Mouse (Mus musculus) ES-E14 (cell line): ENCODE data around the gene Ppm1h. TPM values are rescaled to one million over a fixed set of nuclear protein-coding genes. Genes with fewer than 3 reads are reported as not detected.

Source experiments
- DNase-seq: peaks from one replicate; pipeline ENCODE4 v3.0.0-alpha.2; 2013; ENCODE audit warnings: low read depth, low spot score
- H3K27ac ChIP-seq: 2 replicates; pipeline ENCODE4 v1.5.1; 2012; ENCODE audit warnings: low read depth, mild to moderate bottlenecking, low read length, moderate library complexity, mixed read lengths; ENCODE audit not compliant: poor library complexity, insufficient read depth, severe bottlenecking
- H3K36me3 ChIP-seq: 2 replicates; pipeline ENCODE4 v1.6.1; 2012; ENCODE audit warnings: mild to moderate bottlenecking, low read length, moderate library complexity, mixed read lengths; ENCODE audit not compliant: control insufficient read depth, poor library complexity, insufficient read depth, severe bottlenecking
- H3K4me1 ChIP-seq, 2 experiments: fragments of 150-350 bp in 1 of 2; sonication (generic) in 1 of 2; 2 replicates each; pipeline ENCODE4 v1.6.1; 2012; ENCODE audit warnings: low read length in 2 of 2, mild to moderate bottlenecking in 1 of 2, mixed read lengths in 1 of 2; ENCODE audit not compliant: control insufficient read depth in 2 of 2, insufficient read depth in 2 of 2, poor library complexity in 1 of 2
- H3K4me3 ChIP-seq, 2 experiments: fragments of 150-350 bp in 1 of 2; sonication (generic) in 1 of 2; 2 replicates each; pipeline ENCODE4 v1.5.1; 2012; ENCODE audit warnings: low read length in 2 of 2, low read depth in 1 of 2, mild to moderate bottlenecking in 1 of 2, mixed read lengths in 1 of 2; ENCODE audit not compliant: insufficient read depth in 1 of 2, poor library complexity in 1 of 2, severe bottlenecking in 1 of 2
- H3K9ac ChIP-seq: 2 replicates; pipeline ENCODE4 v1.6.1; 2012; ENCODE audit warnings: low read depth, mild to moderate bottlenecking, low read length, mixed read lengths; ENCODE audit not compliant: poor library complexity, insufficient read depth, severe bottlenecking
- H3K9me3 ChIP-seq: fragments of 150-350 bp; sonication (generic); 2 replicates; pipeline ENCODE4 v1.6.1; 2012; ENCODE audit warnings: low read depth, mild to moderate bottlenecking, low read length; ENCODE audit not compliant: control insufficient read depth, insufficient read depth
- CHD2 ChIP-seq: IDR thresholded peaks from 2 replicates; pipeline ENCODE4 v1.6.1; 2014; ENCODE audit warnings: mild to moderate bottlenecking, low read depth, low read length, inconsistent platforms
- HCFC1 ChIP-seq: IDR thresholded peaks from 2 replicates; pipeline ENCODE4 v1.6.1; 2012; ENCODE audit warnings: low read length, inconsistent platforms, borderline replicate concordance; ENCODE audit not compliant: insufficient read depth
- MAFK ChIP-seq: IDR thresholded peaks from 2 replicates; pipeline ENCODE4 v1.6.1; 2014; ENCODE audit warnings: mild to moderate bottlenecking, low read depth, low read length, inconsistent platforms; ENCODE audit not compliant: insufficient read depth
- ZC3H11A ChIP-seq: IDR thresholded peaks from 2 replicates; pipeline ENCODE4 v1.6.1; 2012; ENCODE audit warnings: low read depth, mild to moderate bottlenecking, inconsistent platforms, low read length, borderline replicate concordance
- ZNF384 ChIP-seq: IDR thresholded peaks from 2 replicates; pipeline ENCODE4 v1.6.1; 2012; ENCODE audit warnings: low read depth, low read length, inconsistent platforms
- in situ Hi-C, 2 experiments: fragments of 600-800 bp; cut with MboI; formaldehyde crosslinking; loops; one replicate each; pipeline ENCODE4 v1.15.1; 2025; ENCODE audit warnings: low sequenced_read_pairs in 2 of 2, inconsistent platforms in 1 of 2; ENCODE audit not compliant: unreplicated experiment in 2 of 2
- total RNA-seq: library from RNA; depleted of rRNA; stranded (reverse); fragments of 300-350 nt; gene quantifications from 2 replicates; pipeline ENCODE4 v1.2.3, GENCODE M21; 2012

Ppm1h gene
- total RNA-seq, 1 experiment = 4.5 TPM

DNA sequence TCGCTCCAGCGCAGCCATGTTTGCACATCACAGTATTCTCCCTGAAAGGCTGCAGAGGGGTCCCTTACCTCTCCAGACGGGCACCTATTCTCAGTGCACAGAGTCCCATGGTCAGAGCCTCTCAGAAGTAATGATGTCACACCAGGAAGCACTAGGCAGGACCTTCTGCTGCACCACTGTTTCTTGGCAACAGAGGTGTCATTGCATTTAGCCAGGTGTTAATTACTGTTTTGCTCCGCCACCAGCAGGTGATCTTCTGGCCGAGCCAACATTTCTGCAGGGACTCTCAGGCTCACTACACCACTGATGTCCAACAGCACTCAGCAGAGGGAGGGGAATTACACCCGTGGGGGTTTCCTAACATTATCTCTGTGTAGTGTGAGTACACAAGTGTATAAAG is 143.0 kb downstream of the Ppm1h start:
- no peak for DNase-seq
- TF ChIP-seq ZNF384 (no peak), HCFC1 (no peak), CHD2 (no peak), MAFK (no peak), ZC3H11A (no peak)
- H3K9ac ChIP-seq = no peak overlapping the region
- H3K9me3 ChIP-seq = no peaks in the 10 kb centered on the region
- H3K4me1 ChIP-seq = no peaks in the 10 kb centered on the region
- H3K4me3 ChIP-seq = no peak overlapping the region
- in situ Hi-C loops = loop anchor here in 1 of 2 experiments (25.0 kb wide), 2 partner anchors 191 to 291 kb away; no protein-coding TSS in a partner anchor
- no peak overlapping the region for H3K27ac ChIP-seq
- H3K36me3 ChIP-seq = no peaks in the 10 kb centered on the region

DNA sequence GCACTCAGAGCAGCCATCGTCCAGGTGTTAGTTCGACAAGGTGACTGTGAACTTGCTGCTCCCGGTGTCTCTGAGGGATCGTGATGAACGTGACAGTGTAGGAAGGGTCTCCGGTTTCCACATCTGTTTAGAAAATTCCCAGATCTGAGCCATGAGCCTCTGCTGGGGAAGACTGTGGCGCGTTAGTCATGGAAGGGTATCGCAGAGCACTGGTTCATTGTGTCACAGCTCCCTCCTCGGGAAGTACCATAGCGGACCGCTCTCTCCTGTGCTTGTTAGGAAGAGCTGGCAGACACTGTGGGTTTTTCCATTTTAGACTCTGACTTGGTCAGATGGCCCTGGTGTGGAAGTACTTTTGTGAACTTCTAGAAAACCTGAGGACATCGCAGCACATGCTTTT is 145.1 kb downstream of the Ppm1h start:
- in situ Hi-C loops = loop anchor here in 1 of 2 experiments (25.0 kb wide), 2 partner anchors 189 to 289 kb away; no protein-coding TSS in a partner anchor
- no peak overlapping the region for H3K27ac ChIP-seq
- no peak for TF ChIP-seq HCFC1
- no peak for TF ChIP-seq ZC3H11A
- no peak for TF ChIP-seq ZNF384
- no peak for TF ChIP-seq MAFK
- TF ChIP-seq CHD2 = no peak
- no peak overlapping the region for H3K4me3 ChIP-seq
- no peaks in the 10 kb centered on the region for H3K9me3 ChIP-seq
- H3K9ac ChIP-seq = no peak overlapping the region
- no peaks in the 10 kb centered on the region for H3K4me1 ChIP-seq
- DNase-seq = no peak
- no peaks in the 10 kb centered on the region for H3K36me3 ChIP-seq

DNA sequence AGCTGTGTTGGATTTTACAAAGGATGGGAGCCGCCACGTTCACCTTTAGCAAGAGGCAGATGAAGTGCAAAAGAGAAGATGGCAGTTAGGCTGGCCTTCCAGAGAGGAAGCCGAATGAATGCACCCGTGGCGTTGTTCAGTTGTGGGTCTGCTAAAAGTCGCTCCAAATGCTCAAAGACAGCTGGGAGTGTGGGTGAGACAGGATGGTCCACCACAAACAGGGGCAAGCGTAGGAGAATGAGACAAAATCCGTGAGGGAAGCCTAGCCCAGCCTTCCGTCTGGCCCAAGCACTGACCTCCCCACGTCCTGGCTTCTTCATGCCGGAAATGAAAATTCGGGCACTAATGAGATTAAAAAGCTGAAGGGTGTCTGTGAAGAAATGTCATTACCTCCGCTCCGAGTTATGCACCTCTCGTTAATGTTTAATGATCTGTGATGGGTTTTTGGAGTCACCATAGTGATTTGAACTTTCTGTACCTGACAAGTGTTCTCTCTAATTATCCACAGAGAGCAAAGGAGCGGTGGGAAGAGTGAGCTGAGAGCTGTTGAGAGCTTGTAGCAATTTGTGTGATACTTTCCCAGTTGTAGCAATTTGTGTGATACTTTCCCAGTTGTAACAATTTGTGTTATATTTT is 148.3 kb downstream of the Ppm1h start:
- Histone ChIP-seq H3K9ac (no peak overlapping the region), H3K27ac (no peak overlapping the region), H3K4me3 (no peak overlapping the region), H3K36me3 (no peaks in the 10 kb centered on the region), H3K4me1 (no peaks in the 10 kb centered on the region), H3K9me3 (no peaks in the 10 kb centered on the region)
- DNase-seq = no peak
- in situ Hi-C loops = no loop called here
- TF ChIP-seq ZC3H11A (no peak), CHD2 (no peak), ZNF384 (no peak), HCFC1 (no peak), MAFK (no peak)

DNA sequence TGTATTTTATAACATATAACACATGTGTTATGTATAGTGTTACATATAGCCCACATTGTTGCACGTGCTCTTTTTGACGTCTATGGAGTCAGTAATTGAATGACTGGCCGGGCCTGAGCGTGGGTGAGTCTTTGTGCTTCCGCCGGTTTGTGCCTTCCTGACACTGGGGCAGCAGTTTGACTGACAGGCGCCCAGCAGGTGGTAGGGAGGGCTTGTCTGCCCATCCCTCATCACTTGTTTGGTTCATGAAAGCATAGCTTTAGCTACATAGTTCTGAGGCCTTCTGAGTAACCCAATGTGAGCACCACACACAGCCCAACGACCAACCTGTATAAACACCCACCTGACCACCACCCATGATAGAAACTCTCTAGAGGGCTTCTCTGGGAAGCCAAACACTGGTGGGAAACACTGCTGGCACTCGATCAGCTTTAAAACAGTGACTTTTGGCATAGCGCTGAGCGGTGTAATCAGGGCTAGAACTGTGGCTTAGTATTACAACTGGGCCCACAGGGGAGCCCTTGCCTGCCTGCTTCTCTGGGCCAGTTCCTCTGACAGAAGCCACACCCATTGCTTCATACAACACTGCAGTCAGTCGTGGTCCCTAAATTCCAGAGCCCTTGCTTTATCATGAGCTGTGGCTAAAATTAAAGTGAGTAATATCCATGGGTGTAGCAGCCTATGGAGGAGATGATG is 149.3 kb downstream of the Ppm1h start:
- H3K27ac ChIP-seq = no peak overlapping the region
- H3K36me3 ChIP-seq = no peaks in the 10 kb centered on the region
- in situ Hi-C loops = no loop called here
- no peak for DNase-seq
- H3K9me3 ChIP-seq = no peaks in the 10 kb centered on the region
- H3K4me3 ChIP-seq = no peak overlapping the region
- no peak overlapping the region for H3K9ac ChIP-seq
- no peak for TF ChIP-seq HCFC1
- no peak for TF ChIP-seq ZC3H11A
- no peak for TF ChIP-seq ZNF384
- TF ChIP-seq CHD2 = no peak
- TF ChIP-seq MAFK = no peak
- no peaks in the 10 kb centered on the region for H3K4me1 ChIP-seq

GRCm38 (mm10) chr10:122829801-122830217 is 151.2 kb downstream of the Ppm1h start:
- TF ChIP-seq CHD2 (no peak), ZC3H11A (no peak), HCFC1 (no peak), MAFK (no peak), ZNF384 (no peak)
- Histone ChIP-seq H3K4me3 (no peak overlapping the region), H3K36me3 (no peaks in the 10 kb centered on the region), H3K4me1 (no peaks in the 10 kb centered on the region), H3K9me3 (no peaks in the 10 kb centered on the region), H3K9ac (no peak overlapping the region), H3K27ac (no peak overlapping the region)
- DNase-seq = no peak
- in situ Hi-C loops = no loop called here
